Mouse (Mus musculus) heart, adult 2 months (tissue): ENCODE measurements around the gene Lamtor5. TPM values are rescaled to one million over a fixed set of nuclear protein-coding genes. Genes with fewer than 3 reads are reported as not detected.

Source experiments
- DNase-seq, 2 experiments: peaks; one replicate each; pipeline ENCODE4 v3.0.0; 2021
- H3K27ac ChIP-seq: fragments of 200-600 bp; 2 replicates; pipeline ENCODE4 v1.8.1; 2022
- H3K27me3 ChIP-seq: fragments of 200-500 bp; 2 replicates; pipeline ENCODE4 v1.6.1; 2012; ENCODE audit warnings: mild to moderate bottlenecking, low read length, inconsistent platforms, mixed read lengths; ENCODE audit not compliant: control insufficient read depth, insufficient read depth
- H3K36me3 ChIP-seq: fragments of 200-500 bp; 2 replicates; pipeline ENCODE4 v1.6.1; 2012; ENCODE audit warnings: low read length, inconsistent platforms; ENCODE audit not compliant: control insufficient read depth, insufficient read depth
- H3K4me1 ChIP-seq: fragments of 200-500 bp; 2 replicates; pipeline ENCODE4 v1.6.1; 2011; ENCODE audit warnings: low read length; ENCODE audit not compliant: control insufficient read depth, insufficient read depth
- H3K4me3 ChIP-seq: fragments of 200-600 bp; 2 replicates; pipeline ENCODE4 v1.8.1; 2022
- H3K79me2 ChIP-seq: fragments of 200-500 bp; replicated peaks from 2 replicates; pipeline ENCODE4 v1.6.1; 2012; ENCODE audit warnings: mild to moderate bottlenecking, inconsistent platforms, low read length, moderate library complexity, mixed read lengths; ENCODE audit not compliant: control insufficient read depth, insufficient read depth
- H3K9ac ChIP-seq: fragments of 200-500 bp; 2 replicates; pipeline ENCODE4 v1.6.1; 2012; ENCODE audit warnings: low read depth, mild to moderate bottlenecking, control low read depth, inconsistent platforms, low read length, mixed read lengths
- CTCF ChIP-seq: fragments of 200-600 bp; IDR thresholded peaks from 2 replicates; pipeline ENCODE4 v1.8.1; 2022; ENCODE audit warnings: antibody characterized with exemption, mild to moderate bottlenecking, moderate library complexity
- EP300 ChIP-seq: fragments of 200-500 bp; IDR thresholded peaks from 2 replicates; pipeline ENCODE4 v1.6.1; 2011; ENCODE audit warnings: low read depth, low read length, control low read depth; ENCODE audit not compliant: insufficient read depth
- POLR2A ChIP-seq: fragments of 200-500 bp; IDR thresholded peaks from 2 replicates; pipeline ENCODE4 v1.6.1; 2011; ENCODE audit warnings: mild to moderate bottlenecking, low read depth, low read length, control low read depth; ENCODE audit not compliant: insufficient read depth
- WGBS: fragments of 180-500 bp; shearing (Covaris S2); methylation state at CpG from one replicate; pipeline ENCODE4 v1.1.7; 2018; 5-methylcytosine and 5-hydroxymethylcytosine counted together
- intact Hi-C: fragments of 180-260 bp; cut with DNase I; formaldehyde crosslinking; loops from one replicate; pipeline ENCODE4 v1.15.1; 2025
- polyA plus RNA-seq: library from polyadenylated mRNA; depleted of rRNA; stranded (reverse); fragments of >200 nt; gene quantifications from 2 replicates; pipeline ENCODE4 v1.2.3, GENCODE M21; 2012; rRNA removed
- total RNA-seq, 2 experiments: library from RNA; stranded (reverse); gene quantifications; 2 replicates each; pipeline ENCODE4 v1.2.3; 2021

Lamtor5 gene
- total and polyA plus RNA-seq, 3 experiments = 62.1 to 93.0 (median 73.6) TPM

DNA sequence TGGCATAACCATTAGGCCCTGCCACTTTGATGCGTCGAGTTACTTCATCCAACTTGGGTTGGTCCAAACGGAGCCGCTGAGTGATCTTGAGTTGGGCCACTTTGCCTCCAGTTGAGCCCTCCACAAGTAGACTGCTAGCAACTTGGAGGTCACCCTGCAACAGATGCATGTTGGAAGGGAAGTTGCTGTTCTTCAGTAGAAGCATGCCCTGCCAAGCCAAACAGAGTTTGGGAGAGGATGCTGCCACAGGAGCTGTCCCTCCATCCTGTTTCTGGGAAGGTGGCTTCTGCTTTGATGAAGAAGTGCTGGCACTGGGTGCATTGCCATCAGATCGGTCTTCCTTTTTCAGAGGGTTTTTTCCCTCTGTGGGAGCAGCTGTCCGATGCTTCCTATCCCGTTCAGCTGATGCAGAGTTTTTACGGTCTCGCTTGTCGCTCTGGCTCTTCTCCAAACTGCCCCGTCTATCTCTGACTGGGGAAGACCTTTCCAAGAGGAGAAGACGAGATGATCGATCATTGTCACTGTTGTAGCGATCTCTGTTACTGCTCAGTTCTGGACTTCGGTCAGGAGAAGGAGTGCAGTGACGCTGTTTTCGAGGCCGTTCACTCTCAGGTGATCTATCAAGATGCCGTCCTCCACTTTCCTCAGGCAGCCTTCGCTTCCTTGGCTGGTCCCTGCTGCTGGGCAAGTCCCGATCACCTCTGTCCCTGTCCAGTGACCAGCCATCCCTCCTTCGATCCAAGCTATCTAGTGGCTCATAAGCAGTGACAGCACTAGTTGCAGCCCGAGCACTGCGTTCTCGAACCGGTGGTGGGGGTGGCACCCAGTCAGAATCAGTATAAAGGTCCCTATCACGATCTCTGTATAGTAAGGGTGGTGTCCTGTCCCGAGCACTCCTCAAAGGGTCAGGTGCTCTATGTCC lies 52.1 kb downstream of the Lamtor5 start:
- Histone ChIP-seq H3K36me3 (peaks cover 18% of the 10 kb centered on the region), H3K27ac (no peak overlapping the region), H3K4me3 (no peak overlapping the region; the same call in 1 of the 2 replicates), H3K9ac (no peak overlapping the region), H3K79me2 (no peaks in the 10 kb centered on the region; the same call in 1 of the 2 replicates), H3K4me1 (peaks cover 13% of the 10 kb centered on the region), H3K27me3 (no peaks in the 10 kb centered on the region)
- peak; percentile 11 to 30 for DNase-seq
- 41% methylated on average over 28 of the region's 28 CpGs for WGBS
- TF ChIP-seq POLR2A = no peak
- no peak for TF ChIP-seq CTCF
- no peak for TF ChIP-seq EP300
- intact Hi-C loops = loop anchor here (2.0 kb wide), 1 partner anchor 52 kb away; the partner anchor contains the start of gene Lamtor5

DNA sequence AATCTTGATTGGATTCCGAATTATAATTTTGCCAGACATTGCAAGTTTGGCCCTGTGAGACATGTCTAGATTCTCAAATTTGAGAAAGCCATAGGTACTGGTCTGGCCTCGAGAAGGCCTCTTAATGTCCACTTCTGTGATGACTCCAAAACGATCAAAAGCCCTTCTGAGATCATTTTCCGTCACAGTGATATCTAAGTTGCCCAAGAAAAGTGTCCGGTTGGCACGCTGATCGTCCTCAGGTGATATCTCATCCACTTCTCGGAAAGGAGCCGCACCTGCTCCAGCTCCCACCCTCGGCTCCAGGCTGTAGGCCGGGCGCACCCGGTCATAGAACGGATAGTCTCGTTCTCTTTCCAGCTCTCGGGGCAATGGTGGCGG lies 53.1 kb downstream of the Lamtor5 start:
- H3K36me3 ChIP-seq = peaks cover 13% of the 10 kb centered on the region
- 14% methylated on average over 17 of the region's 17 CpGs for WGBS
- TF ChIP-seq CTCF (no peak), EP300 (no peak), POLR2A (no peak)
- H3K4me1 ChIP-seq = peaks cover 13% of the 10 kb centered on the region
- peak overlapping the region; percentile 91 for H3K27ac ChIP-seq
- no peaks in the 10 kb centered on the region for H3K27me3 ChIP-seq
- H3K4me3 ChIP-seq = peak overlapping the region; percentile 76
- DNase-seq = no peak
- intact Hi-C loops = loop anchor here (2.0 kb wide), 1 partner anchor 53 kb away; the partner anchor contains the start of gene Lamtor5
- H3K9ac ChIP-seq = peak overlapping the region; percentile 73
- no peaks in the 10 kb centered on the region; the same call in 1 of the 2 replicates for H3K79me2 ChIP-seq

DNA sequence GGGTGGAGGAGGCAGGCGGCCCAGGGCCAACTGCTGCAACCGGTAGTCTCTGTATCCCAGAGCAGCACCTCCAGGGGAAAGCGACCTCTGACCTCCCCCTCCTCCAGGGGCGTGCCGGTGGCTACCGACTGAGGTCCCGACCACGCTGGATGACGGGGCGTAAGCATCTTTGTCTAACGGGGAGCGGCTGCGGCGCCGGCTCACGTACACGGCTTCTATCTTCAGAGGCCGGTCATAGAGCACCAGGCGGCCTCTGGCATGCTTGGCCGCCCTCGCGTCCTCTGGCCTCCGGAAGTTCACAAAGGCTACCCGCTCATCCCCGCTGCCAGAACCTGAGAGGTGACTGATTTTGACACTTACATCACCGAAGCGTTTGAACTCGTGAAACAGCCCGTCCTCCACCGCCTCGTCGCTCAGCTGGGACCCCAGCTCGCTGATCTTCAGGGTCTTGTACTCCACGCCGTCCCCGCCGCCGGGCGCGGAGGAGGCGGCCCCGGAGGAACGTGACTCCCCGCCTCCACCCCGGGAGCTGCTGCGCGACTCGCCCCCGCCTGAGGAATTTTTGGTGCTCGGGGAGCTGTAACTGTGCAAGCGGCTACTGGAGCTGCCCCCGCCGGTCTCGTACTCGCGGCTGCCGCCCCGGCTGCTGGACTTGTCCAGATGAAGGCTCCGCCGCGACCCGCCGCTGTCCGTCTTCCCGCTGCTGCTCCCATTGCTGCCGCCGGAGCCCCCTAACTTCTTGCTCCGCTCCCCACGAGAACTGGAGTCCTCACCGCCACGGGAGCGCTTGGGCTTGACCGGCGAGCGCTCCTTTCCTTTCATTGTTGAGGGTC lies 53.7 kb downstream of the Lamtor5 start:
- WGBS = under 1% methylated on average over 75 of the region's 75 CpGs
- H3K36me3 ChIP-seq = peaks cover 11% of the 10 kb centered on the region
- no peaks in the 10 kb centered on the region; the same call in 1 of the 2 replicates for H3K79me2 ChIP-seq
- peaks cover 13% of the 10 kb centered on the region for H3K4me1 ChIP-seq
- H3K27me3 ChIP-seq = no peaks in the 10 kb centered on the region
- no peak for DNase-seq
- H3K4me3 ChIP-seq = peak overlapping the region; percentile 76
- intact Hi-C loops = no loop called here
- peak overlapping the region; percentile 91 for H3K27ac ChIP-seq
- H3K9ac ChIP-seq = peak overlapping the region; percentile 73
- no peak for TF ChIP-seq POLR2A
- no peak for TF ChIP-seq EP300
- TF ChIP-seq CTCF = no peak

DNA sequence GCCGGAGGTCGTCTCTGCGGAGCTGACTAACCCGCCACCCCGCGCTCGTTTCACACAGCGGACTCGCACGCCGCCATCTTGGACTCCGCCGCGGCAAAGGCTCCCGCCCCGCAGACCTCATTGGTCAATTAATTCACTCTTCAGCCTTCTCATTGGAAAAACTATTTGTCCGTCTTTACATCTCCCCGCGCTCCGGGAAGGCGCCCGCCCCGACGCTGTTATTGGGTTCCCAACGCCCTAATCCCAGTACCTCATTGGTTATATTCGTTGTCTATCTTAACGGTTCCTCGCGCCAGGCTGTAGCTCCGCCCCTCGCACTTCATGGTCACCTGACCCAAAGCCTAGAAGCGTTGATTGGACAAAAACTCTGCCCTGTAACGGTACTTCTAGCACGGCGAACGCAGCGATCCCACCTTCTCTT lies 54.3 kb downstream of the Lamtor5 start:
- intact Hi-C loops = no loop called here
- Histone ChIP-seq H3K4me1 (peaks cover 13% of the 10 kb centered on the region), H3K79me2 (no peaks in the 10 kb centered on the region; the same call in 1 of the 2 replicates), H3K9ac (peak overlapping the region; percentile 73), H3K27me3 (no peaks in the 10 kb centered on the region), H3K27ac (peak overlapping the region; percentile 97), H3K4me3 (peak overlapping the region; percentile 76), H3K36me3 (peaks cover 8% of the 10 kb centered on the region)
- peak; percentile 80; the same call in 1 of the 2 replicates for TF ChIP-seq POLR2A
- TF ChIP-seq EP300 = 0 out of 2 replicates have a peak, but pooled peaks have one; percentile 7
- TF ChIP-seq CTCF = no peak
- peak; percentile 91 to 98 for DNase-seq
- WGBS = under 1% methylated on average over 37 of the region's 37 CpGs

Other genes with a start within 250 kb of the Lamtor5 start
- gene Kcna3, start 242.7 kb upstream of the Lamtor5 start, total RNA-seq = under 1 TPM; 0.23 to 0.84 TPM
- gene Kcna3, start 242.7 kb upstream of the Lamtor5 start, polyA plus RNA-seq = 0.32 and 1.1 TPM in 2 replicates
- 1 to 10 TPM; 1.0 to 1.6 TPM for gene Kcna2, start 177.7 kb upstream of the Lamtor5 start, total RNA-seq
- 1.1 and 1.6 TPM in 2 replicates for gene Kcna2, start 177.7 kb upstream of the Lamtor5 start, polyA plus RNA-seq
- gene Kcna10, start 95.8 kb upstream of the Lamtor5 start, total RNA-seq = not detected
- not detected in 2 replicates for gene Kcna10, start 95.8 kb upstream of the Lamtor5 start, polyA plus RNA-seq
- gene Cym, start 57.1 kb upstream of the Lamtor5 start, total RNA-seq = not detected
- gene Cym, start 57.1 kb upstream of the Lamtor5 start, polyA plus RNA-seq = 0.12 TPM in 1 of 2 replicates, not detected in the other
- gene A630076J17Rik, start 48.2 kb upstream of the Lamtor5 start, total RNA-seq = not detected
- gene A630076J17Rik, start 48.2 kb upstream of the Lamtor5 start, polyA plus RNA-seq = 0.18 TPM in 1 of 2 replicates, not detected in the other
- gene Prok1, start 39.2 kb upstream of the Lamtor5 start, total RNA-seq = not detected
- not detected in 2 replicates for gene Prok1, start 39.2 kb upstream of the Lamtor5 start, polyA plus RNA-seq
- gene Slc16a4, start 12.4 kb downstream of the Lamtor5 start, total RNA-seq = under 1 TPM; 0.26 to 0.39 TPM
- gene Slc16a4, start 12.4 kb downstream of the Lamtor5 start, polyA plus RNA-seq = 0.12 and 0.79 TPM in 2 replicates
- 10 to 100 TPM; 22.7 to 24.5 TPM for gene Rbm15, start 54.8 kb downstream of the Lamtor5 start, total RNA-seq
- 3.6 and 7.0 TPM in 2 replicates for gene Rbm15, start 54.8 kb downstream of the Lamtor5 start, polyA plus RNA-seq
- gene Kcnc4, start 180.7 kb downstream of the Lamtor5 start, total RNA-seq = under 1 TPM; 0.10 to 0.18 TPM
- gene Kcnc4, start 180.7 kb downstream of the Lamtor5 start, polyA plus RNA-seq = 0.51 and 0.94 TPM in 2 replicates
- 1 to 10 TPM; 2.1 to 2.8 TPM for gene Slc6a17, start 239.2 kb downstream of the Lamtor5 start, total RNA-seq
- 2.3 and 3.9 TPM in 2 replicates for gene Slc6a17, start 239.2 kb downstream of the Lamtor5 start, polyA plus RNA-seq